Mouse (Mus musculus) lung, adult 2 months (tissue): ENCODE measurements around the gene Asrgl1. TPM values are rescaled to one million over a fixed set of nuclear protein-coding genes. Genes with fewer than 3 reads are reported as not detected.

Experiments
- DNase-seq: peaks from one replicate; pipeline ENCODE4 v3.0.0; 2022
- H3K4me1 ChIP-seq: fragments of 200-500 bp; 2 replicates; pipeline ENCODE4 v1.6.1; 2011; ENCODE audit warnings: low read length; ENCODE audit not compliant: control insufficient read depth, insufficient read depth
- H3K4me3 ChIP-seq: fragments of 200-500 bp; replicated peaks from 2 replicates; pipeline ENCODE3; 2011; ENCODE audit warnings: low read depth, mild to moderate bottlenecking, control low read depth, low read length; ENCODE audit errors: extremely low read depth
- CTCF ChIP-seq: fragments of 200-500 bp; IDR thresholded peaks from 2 replicates; pipeline ENCODE4 v1.5.1; 2011; ENCODE audit warnings: mild to moderate bottlenecking, low read length, control low read depth; ENCODE audit not compliant: insufficient read depth
- POLR2A ChIP-seq: fragments of 200-500 bp; IDR thresholded peaks from 2 replicates; pipeline ENCODE4 v1.6.1; 2011; ENCODE audit warnings: low read depth, mild to moderate bottlenecking, control low read depth, low read length, borderline replicate concordance; ENCODE audit errors: extremely low read depth
- WGBS: fragments of 180-500 bp; shearing (Covaris S2); methylation state at CpG from one replicate; pipeline ENCODE4 v1.1.7; 2018; 5-methylcytosine and 5-hydroxymethylcytosine counted together
- polyA plus RNA-seq: library from polyadenylated mRNA; depleted of rRNA; stranded (reverse); fragments of >200 nt; gene quantifications from 2 replicates; pipeline ENCODE4 v1.2.3, GENCODE M21; 2012

Gene Asrgl1
- polyA plus RNA-seq, 1 experiment, result 2.2 TPM

DNA sequence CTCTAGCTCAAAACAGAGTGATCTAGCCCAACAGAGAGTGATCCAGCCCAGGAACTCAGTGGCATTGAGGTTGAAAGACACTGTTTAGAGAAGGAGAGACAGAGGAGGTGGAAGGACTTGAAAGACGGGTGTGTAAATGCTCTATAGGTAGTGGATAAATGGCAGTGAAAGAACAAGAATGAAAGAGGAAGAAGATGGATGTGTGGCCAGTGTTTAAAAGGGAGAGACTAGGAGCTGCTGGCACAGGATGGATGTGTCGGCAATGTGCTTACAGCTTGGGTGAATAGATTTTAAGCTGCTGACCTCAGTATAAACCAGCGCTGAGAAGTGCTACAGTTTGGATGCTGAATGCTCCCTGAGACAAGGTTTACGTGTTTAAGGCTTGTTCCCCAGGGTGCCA is 61.0 kb downstream of the Asrgl1 start:
- TF ChIP-seq CTCF (no peak), POLR2A (no peak)
- WGBS, result 51% methylated on average over 4 of the region's 4 CpGs
- Histone ChIP-seq H3K4me3 (no peak overlapping the region), H3K4me1 (peaks cover 33% of the 10 kb centered on the region)
- no peak for DNase-seq

DNA sequence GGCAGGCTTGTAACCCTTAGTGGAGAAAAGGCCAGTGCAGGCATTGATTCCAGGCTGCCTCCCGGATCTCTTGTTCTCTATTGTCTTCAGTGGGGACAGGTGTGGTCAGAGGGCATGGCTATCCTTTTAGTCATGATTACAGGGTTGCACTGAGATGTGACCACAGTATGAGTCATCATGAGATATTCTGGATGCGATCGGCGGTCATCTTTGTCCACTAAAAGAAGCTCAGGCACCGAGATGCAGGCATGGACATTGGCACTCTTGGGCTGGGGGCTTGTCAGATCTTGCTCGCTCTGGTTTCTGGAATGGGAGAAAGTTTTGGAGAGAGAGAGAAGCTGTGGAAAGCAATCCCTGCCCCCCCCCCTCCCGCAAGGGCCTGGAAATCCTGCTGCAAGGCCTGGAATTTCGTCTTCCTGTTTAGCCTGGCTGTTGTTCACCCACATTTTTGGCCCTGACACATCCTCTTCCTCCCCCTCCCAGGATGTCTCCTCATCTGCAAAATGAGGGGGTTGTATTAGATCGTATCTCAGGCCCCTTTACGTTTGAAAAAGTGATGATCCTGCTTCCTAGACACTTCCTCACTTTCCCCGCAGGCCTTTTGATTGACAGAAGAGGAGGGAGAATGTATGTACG is 61.5 kb downstream of the Asrgl1 start:
- no peak for DNase-seq
- Histone ChIP-seq H3K4me1 (peaks cover 33% of the 10 kb centered on the region), H3K4me3 (no peak overlapping the region)
- WGBS, result 44% methylated on average over 12 of the region's 12 CpGs
- TF ChIP-seq POLR2A (no peak), CTCF (no peak)

DNA sequence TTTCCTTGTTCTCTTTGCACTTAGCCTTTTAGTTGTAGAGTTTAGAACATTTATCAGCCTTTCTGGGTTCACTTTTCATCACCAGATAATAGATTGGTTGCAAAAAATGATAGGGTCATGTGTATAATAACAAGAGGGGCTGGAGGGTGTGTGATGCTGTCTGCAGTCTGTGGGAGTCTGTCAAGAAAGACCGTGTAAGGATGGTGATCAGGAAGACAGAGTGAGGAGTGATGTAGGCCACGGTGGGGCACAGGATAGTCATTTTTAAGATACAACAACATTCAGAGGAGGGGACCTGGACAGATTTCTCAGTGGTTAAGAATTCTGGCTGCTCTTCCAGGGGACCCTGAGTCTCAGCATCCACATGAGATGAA is 63.3 kb downstream of the Asrgl1 start:
- no peak for DNase-seq
- no peak overlapping the region for H3K4me3 ChIP-seq
- peaks cover 33% of the 10 kb centered on the region for H3K4me1 ChIP-seq
- 38% methylated on average over 2 of the region's 2 CpGs for WGBS
- TF ChIP-seq CTCF (no peak), POLR2A (no peak)

- TF ChIP-seq POLR2A (0 out of 2 replicates have a peak, but pooled peaks have one; percentile 15), CTCF (no peak)
- WGBS, result 13% methylated on average over 7 of the region's 7 CpGs
- no peak overlapping the region for H3K4me3 ChIP-seq
- peaks cover 33% of the 10 kb centered on the region for H3K4me1 ChIP-seq
- peak; percentile 65 for DNase-seq
Observed at GRCm38 (mm10) chr19:9071456-9072156, 63.8 kb downstream of the Asrgl1 start.

GRCm38 (mm10) chr19:9070316-9070715 is 65.1 kb downstream of the Asrgl1 start:
- WGBS, result 41% methylated on average over 2 of the region's 2 CpGs
- peaks cover 36% of the 10 kb centered on the region for H3K4me1 ChIP-seq

GRCm38 (mm10) chr19:9069687-9070307 is 65.6 kb downstream of the Asrgl1 start:
- no peak overlapping the region for H3K4me3 ChIP-seq
- 21% methylated on average over 8 of the region's 8 CpGs for WGBS
- H3K4me1 ChIP-seq, result peaks cover 36% of the 10 kb centered on the region
- no peak for DNase-seq
- TF ChIP-seq CTCF (no peak), POLR2A (no peak)

More at GRCm38 (mm10) chr19:9070316-9070715, 65.1 kb downstream of the Asrgl1 start:
- TF ChIP-seq CTCF (no peak), POLR2A (no peak)
- no peak for DNase-seq
- H3K4me3 ChIP-seq, result no peak overlapping the region

DNA sequence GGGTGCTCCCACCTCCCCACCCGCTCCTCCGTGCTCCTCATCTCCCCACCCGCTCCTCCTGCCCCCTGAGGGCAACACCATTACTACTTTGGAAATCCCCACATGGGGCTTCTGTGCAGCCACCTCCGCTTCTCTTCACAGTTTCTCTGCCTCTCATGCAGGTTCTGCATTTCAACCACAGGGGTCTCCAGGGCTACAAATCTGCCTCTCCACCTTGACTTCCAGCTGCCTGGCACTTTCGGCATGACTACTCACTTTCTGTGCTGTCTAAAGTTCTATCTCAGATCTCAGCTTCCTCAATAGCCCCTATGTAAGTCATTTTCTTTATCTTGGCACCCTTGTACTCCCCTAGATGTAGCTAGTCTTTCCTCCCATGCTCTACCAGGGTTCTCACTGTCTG is 68.1 kb downstream of the Asrgl1 start:
- Histone ChIP-seq H3K4me3 (no peak overlapping the region), H3K4me1 (peaks cover 23% of the 10 kb centered on the region)
- 82% methylated on average over 5 of the region's 5 CpGs for WGBS
- TF ChIP-seq POLR2A, result no peak
- TF ChIP-seq CTCF, result no peak
- DNase-seq, result no peak

DNA sequence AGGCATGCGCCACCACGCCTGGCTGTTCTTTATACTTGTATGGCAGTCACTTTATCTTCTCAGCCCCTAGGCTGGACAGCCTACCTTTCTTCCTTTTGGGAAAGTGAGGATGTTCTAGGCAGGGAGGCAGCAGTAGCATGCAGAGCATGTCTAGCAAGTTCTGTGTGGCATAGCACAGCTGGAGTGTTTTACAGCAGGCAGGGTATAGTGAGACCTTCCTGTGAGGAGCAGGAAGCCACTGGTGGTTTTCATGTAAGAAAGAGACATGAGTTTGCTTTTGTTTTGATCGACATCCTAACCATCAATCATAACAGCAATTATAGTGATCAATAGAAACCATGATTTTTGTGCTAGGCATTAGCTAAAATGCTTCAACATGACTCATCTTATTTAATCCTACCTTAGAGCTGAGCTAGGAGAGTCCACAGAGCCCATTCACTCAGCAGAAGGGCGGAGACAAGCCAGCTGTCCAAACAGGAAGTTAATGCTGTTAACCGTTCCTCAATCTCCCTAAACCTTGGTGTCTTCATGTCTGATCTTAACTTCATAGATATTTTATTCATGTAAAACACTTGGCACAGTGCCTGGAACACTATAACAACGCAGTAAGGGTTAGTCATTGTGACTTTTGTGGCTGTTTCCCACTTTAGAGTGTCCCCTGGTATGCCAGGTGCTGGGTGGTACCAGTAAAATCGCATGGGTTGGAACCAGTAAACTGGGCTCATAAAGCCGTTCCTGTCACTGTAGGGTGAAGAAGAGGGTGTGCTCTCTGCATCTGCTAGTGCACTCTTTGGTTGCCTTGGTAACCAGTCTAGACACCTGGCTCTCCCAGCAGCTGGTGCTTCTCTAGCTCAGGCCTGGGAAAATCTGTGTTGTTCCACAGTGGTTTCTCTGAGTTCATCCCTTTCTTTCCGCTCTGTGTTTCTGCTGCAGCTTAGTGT is 69.5 kb downstream of the Asrgl1 start:
- Histone ChIP-seq H3K4me3 (no peak overlapping the region), H3K4me1 (peaks cover 11% of the 10 kb centered on the region)
- no peak for TF ChIP-seq CTCF
- no peak for TF ChIP-seq POLR2A
- no peak for DNase-seq
- 37% methylated on average over 9 of the region's 9 CpGs for WGBS

- WGBS, result 71% methylated on average over 3 of the region's 3 CpGs
- no peak overlapping the region for H3K4me3 ChIP-seq
- DNase-seq, result no peak
- peaks cover 3% of the 10 kb centered on the region; the same call in 1 of the 2 replicates for H3K4me1 ChIP-seq
- no peak for TF ChIP-seq POLR2A
- TF ChIP-seq CTCF, result no peak
Observed at GRCm38 (mm10) chr19:9063831-9064230, 71.6 kb downstream of the Asrgl1 start.

DNA sequence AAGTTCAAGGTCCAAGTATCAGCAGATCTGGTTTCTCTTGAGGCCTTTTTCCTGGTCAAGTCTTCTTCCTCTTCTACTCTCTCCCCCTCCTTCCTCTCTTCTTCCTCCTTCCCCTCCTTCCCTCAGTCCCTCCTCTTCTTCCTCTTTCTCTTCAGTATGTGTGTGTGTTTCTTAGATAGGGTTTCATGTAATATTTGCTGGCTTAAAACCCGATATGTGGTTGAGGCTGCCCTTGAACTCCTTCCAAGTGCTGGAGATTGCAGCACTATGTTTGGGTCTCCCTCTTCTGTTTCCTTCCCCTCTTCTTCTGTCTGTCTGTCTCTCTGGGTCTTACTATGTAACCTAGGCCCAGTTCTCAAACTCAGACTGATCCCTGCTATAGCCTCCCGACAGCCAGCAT is 72.6 kb downstream of the Asrgl1 start:
- no peak for DNase-seq
- 77% methylated on average over 2 of the region's 2 CpGs for WGBS
- Histone ChIP-seq H3K4me1 (peaks cover 3% of the 10 kb centered on the region; the same call in 1 of the 2 replicates), H3K4me3 (no peak overlapping the region)
- no peak for TF ChIP-seq CTCF
- TF ChIP-seq POLR2A, result no peak
